Mouse (Mus musculus) left cerebral cortex, adult 9 months (tissue): ENCODE measurements around the gene Tex44.

ENCODE experiments used
- DNase-seq, 2 experiments: peaks; one replicate each; pipeline ENCODE4 v3.0.0; 2022; ENCODE audit warnings: low spot score in 2 of 2

Tex44 gene

GRCm38 (mm10) chr1:86423879-86424278 is 2.2 kb upstream of the Tex44 start:
- no peak for DNase-seq

GRCm38 (mm10) chr1:86424336-86424735 is 1.8 kb upstream of the Tex44 start:
- no peak for DNase-seq

- DNase-seq, result no peak
Observed at GRCm38 (mm10) chr1:86424835-86425547, 1.1 kb upstream of the Tex44 start.

GRCm38 (mm10) chr1:86430056-86430455 is 3.9 kb downstream of the Tex44 start:
- DNase-seq, result peak in 1 of 2 experiments; percentile 88

- no peak for DNase-seq
Observed at GRCm38 (mm10) chr1:86432778-86433177, 6.6 kb downstream of the Tex44 start.

- DNase-seq, result no peak
Observed at GRCm38 (mm10) chr1:86433359-86433758, 7.2 kb downstream of the Tex44 start.

- DNase-seq, result no peak
Observed at GRCm38 (mm10) chr1:86434001-86434400, 7.9 kb downstream of the Tex44 start.

- peak; percentile 93 to 99 for DNase-seq
Observed at GRCm38 (mm10) chr1:86434439-86435201, 8.5 kb downstream of the Tex44 start.

GRCm38 (mm10) chr1:86435302-86435821 is 9.2 kb downstream of the Tex44 start:
- peak in 1 of 2 experiments; percentile 77 for DNase-seq

GRCm38 (mm10) chr1:86437219-86438013 is 11.3 kb downstream of the Tex44 start:
- DNase-seq, result peak in 1 of 2 experiments; percentile 11

- DNase-seq, result no peak
Observed at GRCm38 (mm10) chr1:86438014-86438319, 11.8 kb downstream of the Tex44 start.

- DNase-seq, result peak in 1 of 2 experiments; percentile 39
Observed at GRCm38 (mm10) chr1:86438501-86438900, 12.4 kb downstream of the Tex44 start.

GRCm38 (mm10) chr1:86439487-86440170 is 13.5 kb downstream of the Tex44 start:
- DNase-seq, result peak in 1 of 2 experiments; percentile 33

- DNase-seq, result peak in 1 of 2 experiments; percentile 96
Observed at GRCm38 (mm10) chr1:86440171-86440886, 14.2 kb downstream of the Tex44 start.

GRCm38 (mm10) chr1:86440887-86441723 is 15.0 kb downstream of the Tex44 start:
- peak in 1 of 2 experiments; percentile 46 for DNase-seq

- DNase-seq, result no peak
Observed at GRCm38 (mm10) chr1:86441724-86441979, 15.5 kb downstream of the Tex44 start.

GRCm38 (mm10) chr1:86441980-86442831 is 16.1 kb downstream of the Tex44 start:
- peak in 1 of 2 experiments; percentile 88 for DNase-seq

- no peak for DNase-seq
Observed at GRCm38 (mm10) chr1:86442832-86443231, 16.7 kb downstream of the Tex44 start.
